In genomic region chr9:108138118-108138517, GRCm38 (mm10) we compare ENCODE assay signal across 24 mouse cellular contexts. TPM values are rescaled to one million over a fixed set of nuclear protein-coding genes. Genes with fewer than 3 reads are reported as not detected.
A peak's percentile ranks its signal among the peaks of the same experiment; 100 is the strongest.
DNase-seq lines count a peak whose midpoint lies in the region; ATAC-seq and TF ChIP-seq lines count a peak whose summit lies in the region.
"Had no signal": no experiment of that assay in that cellular context is flagged by ENCODE, and none has a peak within 500 bp of the region (broad histone marks: within the 10 kb centered on the region; RNA-seq: fewer than 3 reads in every experiment).

No protein-coding gene starts in this region.

- no peak overlapping the region for H3K9ac ChIP-seq in heart, embryonic 11.5 days (ENCODE audit: low read depth, low read length)
- H3K9ac ChIP-seq in limb, embryonic 15.5 days: no peak overlapping the region
- H3K9ac ChIP-seq: embryonic facial prominence, embryonic 12.5 days; heart, embryonic 15.5 days; hindbrain, embryonic 12.5 days had no signal

- DNase-seq in heart, postnatal 4 days: no peak
- no peak for DNase-seq in limb, embryonic 10.5 days (ENCODE audit: low spot score)
- no peak for DNase-seq in adrenal gland, adult 8-10 months
- DNase-seq in forebrain, embryonic 10.5 days (ENCODE audit: extremely low spot score, low spot score): no peak
- DNase-seq: adrenal gland, postnatal 14 days; B cell, adult 2 months; cerebellum, adult 11-12 months; cerebellum, adult 9-11 months; cerebellum, postnatal 36 days; gastrocnemius, adult 2 months; gastrocnemius, postnatal 25 days; heart, postnatal 36 days had no signal

- ATAC-seq in heart, embryonic 11.5 days (replicated peaks; ENCODE audit: insufficient number of reproducible peaks, low FRiP score, low TSS enrichment): no peak
- no peak for ATAC-seq in limb, embryonic 15.5 days (ENCODE audit: insufficient number of reproducible peaks, low FRiP score, low TSS enrichment, low read depth)
- ATAC-seq: CD4-positive, CD25-positive, alpha-beta regulatory T cell, adult 4 months; forebrain, embryonic 14.5 days; hindbrain, embryonic 16.5 days; inflammation-experienced regulatory T-cells, adult 6 months; intestine, postnatal 0 days had no signal

- no peaks in the 10 kb centered on the region for H3K36me3 ChIP-seq in heart, embryonic 11.5 days (ENCODE audit: control insufficient read depth, insufficient read depth, low read length)
- H3K36me3 ChIP-seq in limb, embryonic 15.5 days: no peaks in the 10 kb centered on the region
- no peaks in the 10 kb centered on the region for H3K36me3 ChIP-seq in limb, embryonic 10.5 days
- H3K36me3 ChIP-seq in forebrain, embryonic 10.5 days (replicated peaks): peaks cover 7% of the 10 kb centered on the region
- H3K36me3 ChIP-seq: embryonic facial prominence, embryonic 12.5 days; G1E; heart, embryonic 15.5 days had no signal

- H3K4me2 ChIP-seq in heart, embryonic 11.5 days: no peak overlapping the region
- 0 out of 2 replicates have a peak overlapping the region, but pooled peaks have one; percentile 36 for H3K4me2 ChIP-seq in limb, embryonic 15.5 days
- H3K4me2 ChIP-seq: embryonic facial prominence, embryonic 12.5 days; hindbrain, embryonic 12.5 days had no signal

- 64% methylated on average over 6 of the region's 6 CpGs for WGBS in heart, embryonic 11.5 days (ENCODE audit: insufficient replicate concordance)
- 69% methylated on average over 6 of the region's 6 CpGs for WGBS in limb, embryonic 15.5 days
- 80% methylated on average over 6 of the region's 6 CpGs for WGBS in limb, embryonic 10.5 days
- WGBS in forebrain, embryonic 10.5 days: 83% methylated on average over 6 of the region's 6 CpGs

- H3K4me1 ChIP-seq in heart, embryonic 11.5 days (ENCODE audit: control insufficient read depth, insufficient read depth, low read length): peaks cover 9% of the 10 kb centered on the region
- H3K4me1 ChIP-seq in limb, embryonic 15.5 days: peaks cover 21% of the 10 kb centered on the region
- H3K4me1 ChIP-seq in limb, embryonic 10.5 days: peaks cover 22% of the 10 kb centered on the region
- H3K4me1 ChIP-seq in embryonic fibroblast, embryonic 13.5 days (ENCODE audit: control insufficient read depth, insufficient read depth, low read length): peaks cover 5% of the 10 kb centered on the region; the same call in 1 of the 2 replicates
- 0 out of 2 replicates have a peak, but pooled peaks cover 12% of the 10 kb centered on the region for H3K4me1 ChIP-seq in forebrain, embryonic 10.5 days
- H3K4me1 ChIP-seq: hindbrain, embryonic 12.5 days had no signal

- H3K9me3 ChIP-seq in heart, embryonic 11.5 days (replicated peaks; ENCODE audit: control insufficient read depth, low read length): no peaks in the 10 kb centered on the region
- H3K9me3 ChIP-seq in limb, embryonic 15.5 days: no peaks in the 10 kb centered on the region
- H3K9me3 ChIP-seq in limb, embryonic 10.5 days (replicated peaks): no peaks in the 10 kb centered on the region
- H3K9me3 ChIP-seq in forebrain, embryonic 10.5 days: no peaks in the 10 kb centered on the region
- H3K9me3 ChIP-seq: embryonic facial prominence, embryonic 12.5 days; G1E; heart, embryonic 15.5 days; hindbrain, embryonic 12.5 days had no signal

- no peaks in the 10 kb centered on the region for H3K27me3 ChIP-seq in heart, embryonic 11.5 days (ENCODE audit: control insufficient read depth, insufficient read depth, low read length)
- no peaks in the 10 kb centered on the region for H3K27me3 ChIP-seq in limb, embryonic 15.5 days
- 0 out of 2 replicates have a peak, but pooled peaks cover 4% of the 10 kb centered on the region for H3K27me3 ChIP-seq in limb, embryonic 10.5 days (ENCODE audit: low read depth, poor library complexity, severe bottlenecking)
- no peaks in the 10 kb centered on the region for H3K27me3 ChIP-seq in forebrain, embryonic 10.5 days (ENCODE audit: poor library complexity, severe bottlenecking)
- H3K27me3 ChIP-seq: embryonic facial prominence, embryonic 12.5 days; hindbrain, embryonic 12.5 days had no signal

- TF ChIP-seq CTCF in embryonic fibroblast, embryonic 13.5 days (IDR thresholded peaks at IDR 0.05; ENCODE audit: borderline replicate concordance, insufficient read depth, low read length): no peak

- H3K4me3 ChIP-seq in heart, embryonic 11.5 days (ENCODE audit: low read depth, low read length): no peak overlapping the region
- no peak overlapping the region for H3K4me3 ChIP-seq in limb, embryonic 15.5 days
- H3K4me3 ChIP-seq in limb, embryonic 10.5 days: no peak overlapping the region
- H3K4me3 ChIP-seq in embryonic fibroblast, embryonic 13.5 days (ENCODE audit: insufficient read depth, low read length): no peak overlapping the region
- H3K4me3 ChIP-seq in forebrain, embryonic 10.5 days: no peak overlapping the region
- H3K4me3 ChIP-seq: embryonic facial prominence, embryonic 12.5 days; gastrocnemius, adult 2 months; hindbrain, embryonic 12.5 days had no signal

- no peak for TF ChIP-seq POLR2A in embryonic fibroblast, embryonic 13.5 days (IDR thresholded peaks at IDR 0.05; ENCODE audit: low read depth, low read length)

- 0 out of 2 replicates have a peak overlapping the region, but pooled peaks have one; percentile 10 for H3K27ac ChIP-seq in heart, embryonic 11.5 days (ENCODE audit: low read depth, low read length)
- peak overlapping the region; percentile 84 for H3K27ac ChIP-seq in limb, embryonic 15.5 days
- H3K27ac ChIP-seq in limb, embryonic 10.5 days: no peak overlapping the region
- H3K27ac ChIP-seq in embryonic fibroblast, embryonic 13.5 days (ENCODE audit: insufficient read depth, low read length): peak overlapping the region; percentile 44
- H3K27ac ChIP-seq in forebrain, embryonic 10.5 days: no peak overlapping the region
- H3K27ac ChIP-seq: embryonic facial prominence, embryonic 12.5 days; gastrocnemius, adult 2 months; hindbrain, embryonic 12.5 days had no signal

RNA-seq across cellular contexts. Expression of gene Apeh, which starts 43.7 kb away (rescaled TPM):
- 64.5 and 70.7 TPM in 2 replicates for polyA plus RNA-seq in heart, embryonic 11.5 days (2014; fragmentation: Nextera tagmentation; extraction: Ambion mirVana)
- 10 to 100 TPM; 42.2 to 45.1 TPM for total RNA-seq in heart, postnatal 4 days (2021)
- 41.8 and 45.4 TPM in 2 replicates for polyA plus RNA-seq in limb, embryonic 15.5 days (2015; fragmentation: Nextera tagmentation; extraction: Ambion mirVana)
- 70.8 and 76.2 TPM in 2 replicates for polyA plus RNA-seq in limb, embryonic 10.5 days (2016; fragmentation: Nextera tagmentation; extraction: Ambion mirVana)
- 53.4 and 63.9 TPM in 2 replicates for polyA plus RNA-seq in embryonic fibroblast, embryonic 13.5 days (2011; ENCODE audit: insufficient read length, low read depth, missing spikeins)
- total RNA-seq in adrenal gland, adult 8-10 months (2022): 100 to 1,000 TPM; 104 to 125 (median 109) TPM
- polyA plus RNA-seq in forebrain, embryonic 10.5 days (2016; fragmentation: Nextera tagmentation; extraction: Ambion mirVana): 74.1 and 79.4 TPM in 2 replicates

RNA-seq across cellular contexts. Expression of gene Bsn, which starts 52.1 kb away (rescaled TPM):
- 0.58 and 0.77 TPM in 2 replicates for polyA plus RNA-seq in heart, embryonic 11.5 days (2014; fragmentation: Nextera tagmentation; extraction: Ambion mirVana)
- total RNA-seq in heart, postnatal 4 days (2021): under 1 TPM; 0.07 to 0.11 TPM
- polyA plus RNA-seq in limb, embryonic 15.5 days (2015; fragmentation: Nextera tagmentation; extraction: Ambion mirVana): 0.76 and 0.82 TPM in 2 replicates
- polyA plus RNA-seq in limb, embryonic 10.5 days (2016; fragmentation: Nextera tagmentation; extraction: Ambion mirVana): 1.7 TPM in 2 replicates
- polyA plus RNA-seq in embryonic fibroblast, embryonic 13.5 days (2011; ENCODE audit: insufficient read length, low read depth, missing spikeins): 0.08 and 0.25 TPM in 2 replicates
- total RNA-seq in adrenal gland, adult 8-10 months (2022): 1 to 10 TPM; 3.7 to 6.8 (median 6.4) TPM
- 0.82 and 1.2 TPM in 2 replicates for polyA plus RNA-seq in forebrain, embryonic 10.5 days (2016; fragmentation: Nextera tagmentation; extraction: Ambion mirVana)

RNA-seq across cellular contexts. Expression of gene Rnf123, which starts 55.0 kb away (rescaled TPM):
- 23.4 and 27.2 TPM in 2 replicates for polyA plus RNA-seq in heart, embryonic 11.5 days (2014; fragmentation: Nextera tagmentation; extraction: Ambion mirVana)
- 10 to 100 TPM; 62.6 to 63.4 TPM for total RNA-seq in heart, postnatal 4 days (2021)
- polyA plus RNA-seq in limb, embryonic 15.5 days (2015; fragmentation: Nextera tagmentation; extraction: Ambion mirVana): 25.5 and 30.4 TPM in 2 replicates
- polyA plus RNA-seq in limb, embryonic 10.5 days (2016; fragmentation: Nextera tagmentation; extraction: Ambion mirVana): 31.8 and 37.5 TPM in 2 replicates
- polyA plus RNA-seq in embryonic fibroblast, embryonic 13.5 days (2011; ENCODE audit: insufficient read length, low read depth, missing spikeins): 26.4 and 31.4 TPM in 2 replicates
- 100 to 1,000 TPM in 1 of 4 experiments, 10 to 100 TPM in 3; 68.2 to 108 (median 86.5) TPM for total RNA-seq in adrenal gland, adult 8-10 months (2022)
- 32.8 and 36.2 TPM in 2 replicates for polyA plus RNA-seq in forebrain, embryonic 10.5 days (2016; fragmentation: Nextera tagmentation; extraction: Ambion mirVana)

RNA-seq across cellular contexts. Expression of gene Mst1, which starts 57.9 kb away (rescaled TPM):
- 1.4 and 1.8 TPM in 2 replicates for polyA plus RNA-seq in heart, embryonic 11.5 days (2014; fragmentation: Nextera tagmentation; extraction: Ambion mirVana)
- total RNA-seq in heart, postnatal 4 days (2021): not detected
- 2.2 and 3.5 TPM in 2 replicates for polyA plus RNA-seq in limb, embryonic 15.5 days (2015; fragmentation: Nextera tagmentation; extraction: Ambion mirVana)
- 0.54 and 0.74 TPM in 2 replicates for polyA plus RNA-seq in limb, embryonic 10.5 days (2016; fragmentation: Nextera tagmentation; extraction: Ambion mirVana)
- not detected in 2 replicates for polyA plus RNA-seq in embryonic fibroblast, embryonic 13.5 days (2011; ENCODE audit: insufficient read length, low read depth, missing spikeins)
- total RNA-seq in adrenal gland, adult 8-10 months (2022): under 1 TPM in 1 of 4 experiments, not detected in 3; 0.10 TPM
- polyA plus RNA-seq in forebrain, embryonic 10.5 days (2016; fragmentation: Nextera tagmentation; extraction: Ambion mirVana): 0.73 and 0.81 TPM in 2 replicates
- total RNA-seq: gastrocnemius, adult 2 months; gastrocnemius, postnatal 25 days; heart, postnatal 36 days had no signal
- polyA plus RNA-seq: forebrain, embryonic 14.5 days; heart, embryonic 15.5 days; hindbrain, embryonic 16.5 days had no signal

Comparison
In these comparisons a context has a peak if more than half of its experiments do, and no peak if none do; other contexts are left out.
1. H3K27ac ChIP-seq: peak in heart, embryonic 11.5 days (single experiment), limb, embryonic 15.5 days (single experiment) and embryonic fibroblast, embryonic 13.5 days (single experiment); none in limb, embryonic 10.5 days (single experiment) and forebrain, embryonic 10.5 days (single experiment).